Mouse (Mus musculus) testis, adult 2 months (tissue): ENCODE results near the gene Ryr3.

ENCODE experiments used
- CTCF ChIP-seq: fragments of 200-500 bp; IDR thresholded peaks from 2 replicates; pipeline ENCODE4 v1.5.1; 2012; ENCODE audit warnings: low read depth, mild to moderate bottlenecking, inconsistent platforms, low read length, moderate library complexity; ENCODE audit not compliant: control insufficient read depth, insufficient read depth, insufficient replicate concordance
- POLR2A ChIP-seq: fragments of 200-500 bp; IDR thresholded peaks from 2 replicates; pipeline ENCODE4 v1.6.1; 2012; ENCODE audit warnings: low read depth, mild to moderate bottlenecking, inconsistent platforms, low read length, moderate library complexity; ENCODE audit not compliant: control insufficient read depth

DNA sequence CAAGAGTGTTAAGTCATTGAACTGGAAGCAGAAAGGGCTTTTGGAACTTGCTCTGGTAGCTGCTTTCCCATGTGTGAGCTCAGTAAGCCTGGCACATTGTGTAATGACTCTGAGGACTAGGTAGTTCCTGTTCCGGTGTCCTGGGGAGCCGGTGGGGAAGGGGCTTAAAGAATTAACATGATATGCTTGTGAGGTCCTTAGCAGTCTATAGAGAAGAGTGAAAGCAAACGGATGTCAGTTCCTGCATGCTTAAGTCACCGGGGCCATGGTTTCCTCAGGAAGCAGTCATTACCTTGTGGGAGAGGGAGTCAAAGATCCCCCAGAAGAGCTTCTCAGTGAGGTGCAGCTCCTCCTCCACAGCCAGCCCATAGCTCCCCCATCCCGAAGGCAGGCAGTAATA lies 452.6 kb downstream of the Ryr3 start:
- no peak for TF ChIP-seq CTCF
- no peak for TF ChIP-seq POLR2A
